Mouse (Mus musculus) myocyte (in vitro differentiated cells): ENCODE results near the gene Usp34.

Experiments
- MAX ChIP-seq: IDR thresholded peaks from one replicate; pipeline ENCODE4 v1.6.1; 2011; ENCODE audit warnings: low read depth, mild to moderate bottlenecking, control low read depth
- MYOG ChIP-seq, 3 experiments: IDR thresholded peaks; one replicate each; pipeline ENCODE4 v1.6.1; 2011; ENCODE audit warnings: control low read depth in 2 of 3, low read depth in 2 of 3, mild to moderate bottlenecking in 2 of 3; ENCODE audit not compliant: insufficient read length in 2 of 3, control insufficient read depth in 1 of 3, insufficient read depth in 1 of 3
- POLR2A ChIP-seq: IDR thresholded peaks from one replicate; pipeline ENCODE4 v1.6.1; 2011; ENCODE audit warnings: low read depth, mild to moderate bottlenecking, control low read depth, moderate library complexity; ENCODE audit not compliant: insufficient read length
- SRF ChIP-seq: IDR thresholded peaks from one replicate; pipeline ENCODE4 v1.6.1; 2011; ENCODE audit warnings: low read depth; ENCODE audit not compliant: control insufficient read depth, insufficient read length
- TCF12 ChIP-seq: IDR thresholded peaks from one replicate; pipeline ENCODE4 v1.6.1; 2011; ENCODE audit warnings: mild to moderate bottlenecking, control low read depth; ENCODE audit not compliant: poor library complexity, insufficient read depth, severe bottlenecking
- USF1 ChIP-seq: IDR thresholded peaks from one replicate; pipeline ENCODE4 v1.6.1; 2011; ENCODE audit warnings: low read depth, mild to moderate bottlenecking, control low read depth, moderate library complexity

DNA sequence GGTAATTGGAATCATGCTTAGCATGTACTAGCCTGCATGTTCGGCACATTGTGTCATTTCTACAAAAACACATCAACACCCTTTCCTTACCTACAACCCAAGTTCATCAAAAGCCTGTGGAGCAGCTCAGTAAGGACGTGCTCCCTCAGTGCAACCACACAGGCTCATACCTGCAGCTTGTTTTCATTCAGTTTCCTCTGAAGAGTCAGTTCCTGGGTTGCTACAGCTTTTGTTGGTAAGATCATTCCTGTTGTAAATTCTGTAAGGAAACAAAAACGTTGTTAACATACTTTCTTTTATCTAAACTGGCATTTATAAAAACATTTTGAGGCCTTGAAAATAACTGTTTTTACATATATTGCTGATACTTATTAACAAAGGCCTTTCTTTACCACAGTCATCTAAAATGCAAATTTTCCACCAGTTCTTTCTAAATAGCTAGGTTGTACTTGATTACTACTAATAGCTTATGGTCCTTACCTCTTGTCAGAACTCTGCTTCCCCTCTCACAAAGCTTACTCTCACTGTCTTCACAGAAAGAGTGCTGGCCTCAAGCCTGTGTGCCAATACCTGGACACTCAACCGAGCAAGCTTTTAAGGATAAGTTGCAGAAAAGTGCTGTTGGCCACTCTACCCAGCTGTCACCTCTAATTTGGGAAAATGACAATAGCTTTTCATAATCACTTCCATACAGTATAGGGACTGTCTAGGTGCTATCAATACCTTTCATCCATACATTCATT is 185.5 kb downstream of the Usp34 start:
- TF ChIP-seq TCF12 (no peak), POLR2A (no peak), MAX (no peak), USF1 (no peak), SRF (no peak), MYOG (IDR thresholded peaks at IDR 0.05; ENCODE audit: control insufficient read depth in 1 of 3, insufficient read depth in 1 of 3, insufficient read length in 2 of 3, low read depth in 2 of 3) (no peak)
